Mouse (Mus musculus) forelimb bud, embryonic 11.5 days (tissue): ENCODE measurements around the gene Dgkq.

Experiments
- DNase-seq: peaks from one replicate; pipeline ENCODE4 v3.0.0-alpha.2; 2012; ENCODE audit warnings: low read depth, low spot score

Dgkq gene

DNA sequence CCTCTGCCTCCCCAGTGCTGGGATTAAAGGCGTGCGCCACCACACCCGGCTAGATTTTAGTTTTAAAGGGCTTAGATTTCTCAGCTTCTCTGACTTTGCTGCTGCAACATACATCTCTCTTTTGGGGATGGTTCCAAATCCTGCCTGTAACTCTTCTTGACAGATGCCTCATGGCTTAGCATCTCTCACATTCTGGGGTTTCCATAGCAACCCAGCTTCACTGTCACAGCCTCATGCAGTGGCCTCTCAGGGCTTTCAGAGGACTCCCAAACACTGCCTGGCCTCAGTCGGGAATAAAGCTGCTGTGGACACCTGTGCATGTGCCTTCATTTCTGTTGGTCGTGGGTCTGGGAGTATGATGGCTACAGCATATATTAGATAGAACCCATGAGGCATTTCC, 19.6 kb upstream of the Dgkq start:
- DNase-seq, result no peak

- DNase-seq, result no peak
Observed at GRCm38 (mm10) chr5:108680871-108681270, 11.4 kb upstream of the Dgkq start.

DNA sequence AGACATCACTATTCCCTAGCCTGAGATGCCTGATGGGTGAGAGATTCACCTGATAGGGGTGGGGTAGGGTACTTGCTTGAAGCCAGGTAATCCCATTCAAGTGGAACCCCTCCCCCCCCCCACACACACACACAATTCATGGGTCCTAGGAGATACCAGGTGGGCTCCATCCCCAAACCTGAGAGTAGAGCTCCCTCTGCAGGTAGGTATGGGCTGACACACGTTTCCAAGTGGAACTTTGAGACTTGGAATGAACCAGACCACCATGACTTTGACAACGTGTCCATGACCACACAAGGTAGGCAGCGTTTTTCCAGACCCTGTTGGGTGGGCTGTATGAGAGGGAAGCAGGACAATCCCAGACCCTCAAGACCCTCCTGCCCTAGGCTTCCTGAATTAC, 10.4 kb upstream of the Dgkq start:
- no peak for DNase-seq

DNA sequence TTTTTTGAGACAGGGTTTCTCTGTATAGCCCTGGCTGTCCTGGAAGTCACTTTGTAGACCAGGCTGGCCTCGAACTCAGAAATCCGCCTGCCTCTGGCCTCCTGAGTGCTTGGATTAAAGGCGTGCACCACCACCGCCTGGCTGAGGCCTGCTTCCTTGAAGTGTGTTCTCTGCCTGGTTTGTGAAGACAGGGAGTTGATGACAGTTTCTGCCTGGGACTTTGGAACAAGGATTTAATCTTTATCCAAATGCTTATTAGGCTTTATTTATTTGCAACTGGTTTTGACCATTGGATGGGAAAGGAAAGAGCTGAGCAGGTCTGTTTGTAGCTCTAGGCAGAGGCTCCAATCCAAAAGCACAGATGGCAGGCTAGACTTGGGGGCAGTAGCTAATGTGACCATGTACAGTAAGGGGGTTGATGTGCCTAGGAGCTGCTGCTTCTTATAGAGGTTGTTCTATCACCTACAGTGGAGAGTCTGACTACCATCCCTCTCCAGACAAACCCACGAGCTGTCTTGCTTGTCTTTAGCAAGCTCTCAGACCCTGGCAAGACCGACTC, 8.9 kb upstream of the Dgkq start:
- no peak for DNase-seq

DNA sequence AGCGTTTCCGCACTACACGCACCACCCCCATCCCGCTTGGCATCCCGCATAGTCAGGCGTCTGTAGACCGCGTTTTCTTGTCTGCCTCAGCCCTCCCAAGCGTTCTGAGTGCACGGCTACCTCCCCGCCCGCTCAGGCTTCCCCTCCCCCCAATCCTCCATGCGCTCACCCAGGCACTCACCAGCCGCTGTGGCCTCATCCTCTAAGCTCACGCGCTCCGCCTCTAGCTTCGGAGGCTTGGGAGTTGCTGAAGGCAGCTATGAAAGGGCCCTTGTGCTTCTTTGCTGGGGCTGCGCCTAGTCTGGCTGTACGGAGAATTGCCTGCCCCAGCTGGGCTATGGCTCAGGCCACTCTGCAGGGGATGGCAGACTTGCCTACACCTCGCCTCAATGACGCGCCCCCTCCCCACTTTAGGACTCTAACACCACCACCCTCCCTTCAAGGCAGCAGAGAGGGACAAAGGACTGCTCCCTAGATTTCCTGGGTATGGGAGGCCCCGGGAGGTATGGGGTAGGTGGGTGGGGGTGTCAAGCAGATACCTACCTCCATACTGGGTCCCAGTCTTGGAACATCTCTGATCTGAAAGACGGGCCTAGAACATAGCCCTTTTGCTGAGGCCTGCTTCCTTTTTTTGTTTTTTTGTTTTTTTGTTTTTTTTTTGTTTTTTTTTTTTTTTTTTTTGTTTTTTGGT, 8.3 kb upstream of the Dgkq start:
- peak; percentile 74 for DNase-seq

DNA sequence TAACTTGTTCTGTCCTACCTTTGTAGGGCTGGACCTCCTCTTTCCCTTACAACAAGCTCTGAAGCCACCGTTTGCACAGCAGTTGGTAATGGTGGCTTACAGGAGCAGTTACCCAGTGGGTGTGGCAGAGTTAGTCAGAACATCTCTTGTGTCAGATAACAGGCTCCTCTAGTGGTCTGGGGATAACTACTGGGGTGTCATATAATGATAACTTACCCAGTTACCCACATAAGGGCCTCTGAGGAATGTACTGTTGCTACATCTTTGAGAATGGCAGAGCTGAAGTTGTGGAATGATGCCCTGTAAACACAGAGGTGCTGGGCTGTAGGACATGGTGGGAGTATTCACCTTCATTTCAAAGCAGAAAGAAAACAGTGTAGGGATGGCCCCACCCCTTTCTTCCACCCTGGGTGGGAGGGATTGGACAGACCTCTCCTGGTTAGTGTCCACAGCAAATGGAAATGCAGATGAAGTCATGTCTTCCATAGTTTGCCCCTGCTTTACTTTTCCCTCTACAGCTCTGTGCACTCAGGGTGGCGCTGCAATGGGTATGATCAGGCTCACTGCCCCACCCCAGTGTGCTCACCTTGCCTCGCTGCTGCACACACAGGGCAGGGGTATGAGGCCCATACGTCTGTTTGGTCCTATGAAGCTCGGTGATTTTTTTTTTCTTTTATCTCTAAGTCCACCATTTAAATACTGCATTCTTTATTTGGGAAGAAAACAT, 7.5 kb upstream of the Dgkq start:
- no peak for DNase-seq

- no peak for DNase-seq
Observed at GRCm38 (mm10) chr5:108675251-108675816, 5.9 kb upstream of the Dgkq start, which contains the start of gene Slc26a1. TSS of gene Slc26a1 (minus strand) at chr5:108675569.

DNA sequence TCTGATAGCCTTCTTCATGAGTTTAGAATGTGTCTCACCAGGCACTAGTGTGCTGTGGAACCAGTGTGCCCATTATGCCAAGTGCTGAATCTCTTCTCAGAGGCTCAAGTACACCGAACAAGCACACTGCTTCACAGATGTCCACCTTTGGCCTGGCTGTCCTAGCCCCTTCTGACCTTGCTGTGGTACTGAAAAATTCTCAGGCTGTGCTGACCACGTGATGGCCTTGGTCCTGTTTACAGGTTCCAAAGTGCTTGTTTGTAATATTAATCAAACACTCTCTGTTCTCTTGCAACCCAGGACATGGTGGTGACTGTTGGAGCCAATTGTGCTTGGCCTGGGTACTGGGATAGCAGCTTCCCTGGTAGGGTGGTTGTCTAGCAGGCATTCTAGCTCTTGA, 5.2 kb upstream of the Dgkq start:
- no peak for DNase-seq

DNA sequence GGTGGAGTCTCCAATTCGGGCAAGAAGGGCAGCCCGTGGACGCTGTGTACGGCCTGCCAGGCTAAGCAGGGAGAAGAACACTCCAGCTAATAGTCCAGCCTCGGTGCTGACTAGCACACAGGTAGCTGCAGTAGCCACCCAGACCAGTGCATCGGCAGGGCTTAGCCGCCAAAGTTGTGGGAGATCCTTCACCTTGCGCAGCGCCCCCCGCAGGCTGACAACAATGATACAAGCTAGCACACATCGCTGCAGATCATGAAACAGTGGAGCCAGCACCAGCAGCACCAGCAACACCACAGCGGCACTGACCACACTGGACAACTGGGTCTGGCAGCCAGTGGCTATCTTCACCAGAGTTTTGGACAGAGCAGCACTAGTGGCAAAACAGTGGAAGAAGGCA, 2.3 kb upstream of the Dgkq start:
- DNase-seq, result no peak

DNA sequence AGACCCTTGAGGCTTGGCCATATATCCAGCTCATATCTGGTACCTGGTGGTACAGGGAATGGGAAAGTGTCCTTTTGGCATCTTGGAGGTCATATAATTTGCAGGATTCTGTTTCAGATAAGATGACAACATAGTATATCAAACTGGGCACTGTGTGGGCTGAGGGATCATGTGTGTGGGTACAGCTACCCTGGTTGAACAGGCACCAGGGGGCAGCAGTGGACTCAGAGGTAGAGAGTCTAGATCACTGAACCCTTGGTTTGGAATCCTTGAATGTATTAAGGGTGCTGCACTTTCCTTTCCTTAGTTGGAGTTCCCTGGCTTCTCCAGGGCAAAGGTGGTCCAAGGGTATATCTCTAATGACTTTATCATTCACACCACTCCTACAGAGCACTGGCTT, 1.3 kb upstream of the Dgkq start:
- DNase-seq, result no peak

- no peak for DNase-seq
Observed at GRCm38 (mm10) chr5:108669986-108670385, 514 bp upstream of the Dgkq start.

DNA sequence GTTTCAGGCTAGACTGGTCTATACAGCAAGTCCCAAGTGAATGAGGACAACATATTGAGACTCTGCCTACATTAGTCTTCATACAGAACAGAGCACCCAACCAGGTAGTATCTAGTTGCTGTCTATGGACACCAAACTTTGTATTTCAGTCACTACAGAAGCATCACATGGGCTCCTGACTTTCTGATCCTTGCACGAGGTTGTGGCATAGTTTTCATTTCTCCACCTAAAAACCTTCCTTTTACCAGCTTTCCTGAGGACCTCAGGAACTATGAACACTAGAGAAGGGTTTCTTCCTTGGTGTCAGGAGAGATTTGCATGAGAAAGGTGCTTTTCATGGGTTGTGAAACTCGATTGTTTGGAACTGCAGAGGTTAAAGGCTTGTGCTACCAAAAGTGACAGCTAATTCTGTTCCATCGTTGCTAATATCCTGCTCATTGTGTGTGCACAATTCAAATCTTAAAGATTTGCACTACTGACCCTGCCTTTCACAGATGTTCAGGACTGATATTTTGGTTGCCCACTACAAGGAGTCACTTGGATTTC, 1.0 kb downstream of the Dgkq start:
- DNase-seq, result no peak

- DNase-seq, result no peak
Observed at GRCm38 (mm10) chr5:108667370-108667769, 2.1 kb downstream of the Dgkq start.

GRCm38 (mm10) chr5:108665066-108665465, 4.4 kb downstream of the Dgkq start:
- DNase-seq, result no peak

- no peak for DNase-seq
Observed at GRCm38 (mm10) chr5:108662772-108663171, 6.7 kb downstream of the Dgkq start.

DNA sequence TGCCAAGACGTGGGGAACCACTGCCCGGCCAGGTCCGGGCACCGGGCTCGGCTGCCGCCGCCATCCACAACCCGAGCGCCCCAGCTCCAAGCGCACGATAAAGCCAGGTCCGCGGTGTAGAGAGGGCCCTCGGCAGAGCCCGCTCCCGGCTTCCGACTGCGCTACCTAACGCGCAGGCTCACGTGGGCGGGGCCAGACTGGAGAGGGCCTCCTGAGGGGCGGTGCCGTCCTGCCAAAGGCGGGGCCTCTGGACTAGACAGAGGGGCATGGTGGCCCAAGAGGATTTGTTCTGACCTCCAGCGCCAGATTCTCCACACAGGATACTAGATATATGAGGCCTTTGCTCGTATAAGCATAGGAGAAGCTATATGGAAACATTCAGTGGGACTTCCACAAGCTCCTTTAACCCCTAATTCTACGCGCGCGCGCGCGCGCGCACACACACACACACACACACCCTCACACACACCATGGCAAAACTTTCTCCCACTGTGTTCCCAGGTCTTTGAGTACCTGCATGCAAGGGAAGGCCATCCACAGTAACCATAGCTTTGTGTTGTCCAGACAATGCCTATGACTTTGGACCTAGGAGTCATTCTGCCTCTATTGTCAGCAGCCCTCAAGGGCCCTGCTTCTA, 8.7 kb downstream of the Dgkq start:
- DNase-seq, result peak; percentile 85

DNA sequence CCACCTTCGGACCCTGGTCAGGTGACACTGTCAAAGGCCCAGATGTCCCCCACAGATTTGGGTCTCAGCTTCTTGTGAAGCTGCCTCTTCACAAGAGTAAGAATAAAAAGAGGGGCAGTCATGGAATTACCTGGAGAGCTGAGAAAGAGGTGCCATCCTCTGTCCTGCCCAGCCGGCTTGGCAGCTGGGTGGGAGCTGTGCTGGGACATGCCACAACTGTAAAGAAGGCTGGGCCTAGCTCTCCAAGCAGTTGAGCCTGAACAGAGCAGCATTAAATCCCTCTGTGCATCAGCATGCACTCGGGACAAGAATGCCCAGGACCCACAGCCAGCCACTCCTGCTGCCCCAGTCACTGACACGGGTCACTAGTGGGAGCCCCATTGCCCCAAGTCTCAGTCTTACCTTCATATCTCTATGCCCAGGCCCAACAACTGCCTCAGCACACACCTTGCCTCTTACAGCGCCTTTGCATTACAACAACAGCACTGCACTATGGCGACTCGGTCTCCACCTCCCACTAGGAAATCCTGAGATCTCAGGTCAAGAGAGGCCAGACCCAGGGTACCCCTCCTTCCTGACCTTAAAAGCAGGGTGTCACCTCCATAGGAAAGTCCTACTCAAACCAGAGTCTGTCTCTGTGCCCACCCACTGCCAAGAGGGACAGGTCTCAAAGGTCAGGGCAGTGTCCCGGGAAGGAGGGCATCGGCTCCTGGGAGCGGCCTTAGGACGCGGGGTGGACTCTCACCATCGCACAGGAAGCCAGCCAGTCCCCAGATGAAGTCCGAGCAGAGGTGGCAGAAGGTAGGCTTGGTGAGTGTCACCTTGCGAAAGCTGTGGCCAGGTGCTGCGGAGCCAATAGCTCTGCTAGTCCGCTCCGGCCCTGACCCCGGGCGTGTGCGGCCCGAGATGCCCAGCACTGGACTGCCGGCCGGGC, 9.5 kb downstream of the Dgkq start, which contains the start of gene Idua:
Gene Idua (plus strand): TSS at position 634 of the 934 bp plus-strand sequence.
- no peak for DNase-seq

DNA sequence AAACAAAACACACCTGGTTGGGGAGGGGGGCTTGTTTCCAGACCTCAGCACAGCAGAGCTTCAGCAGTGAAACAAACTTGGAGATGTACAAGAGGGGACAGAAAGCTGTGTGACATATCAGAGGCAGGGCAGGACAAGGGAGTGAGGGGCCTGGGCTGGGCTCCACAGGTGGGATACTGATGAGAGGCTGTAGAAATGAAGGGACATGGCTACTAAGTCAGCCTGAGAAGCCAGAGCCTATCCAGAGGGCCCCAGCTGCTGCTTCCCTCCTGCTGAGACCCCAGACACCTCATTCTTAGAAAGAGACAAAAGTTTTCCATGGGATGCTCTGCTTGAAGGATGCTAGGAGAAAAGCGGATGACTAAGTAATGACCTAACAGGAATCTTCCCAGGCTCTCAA, 10.9 kb downstream of the Dgkq start:
- DNase-seq, result no peak

GRCm38 (mm10) chr5:108657406-108657805, 12.1 kb downstream of the Dgkq start:
- no peak for DNase-seq

DNA sequence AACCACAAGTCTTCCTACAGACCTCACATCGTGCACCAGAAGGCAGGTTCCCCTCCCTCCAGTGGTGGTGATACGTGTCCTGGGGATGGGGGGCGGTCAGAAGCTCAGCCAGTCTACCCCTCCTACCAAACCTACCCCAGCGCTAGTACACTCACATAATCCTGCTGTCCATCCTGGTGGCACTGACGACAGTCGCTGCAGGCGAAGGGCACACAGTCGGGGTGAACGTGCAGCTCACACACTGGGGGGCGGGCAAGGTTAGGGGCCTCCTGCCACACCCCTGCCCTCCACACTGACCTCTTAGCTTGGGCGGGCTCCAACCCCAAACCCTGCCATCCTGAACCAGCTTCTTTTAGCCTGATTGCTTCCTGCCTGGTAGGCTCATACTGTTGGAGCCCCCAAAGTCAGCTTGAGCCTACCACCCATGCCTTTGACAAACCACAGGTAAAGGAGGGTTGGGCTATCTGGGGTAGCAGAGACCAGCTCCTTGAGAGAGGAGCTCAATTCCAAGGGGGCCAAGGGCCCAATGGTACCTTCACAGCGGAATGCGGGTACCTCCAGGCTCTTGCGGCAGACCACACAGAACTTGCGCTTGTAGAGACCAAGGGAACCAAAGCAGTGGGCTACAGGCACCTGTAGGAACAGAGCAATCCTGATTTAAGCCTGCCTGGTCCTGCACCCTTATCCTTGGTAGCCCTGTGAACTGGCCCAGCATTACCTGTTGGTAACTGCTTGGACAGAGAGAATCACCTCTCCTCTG, 13.4 kb downstream of the Dgkq start:
- DNase-seq, result no peak
